Mouse (Mus musculus) intestine, embryonic 14.5 days (tissue): ENCODE measurements around the gene Pdk1. TPM values are rescaled to one million over a fixed set of nuclear protein-coding genes. Genes with fewer than 3 reads are reported as not detected.

Experiments used
- ATAC-seq: fragments of 200-750 bp; cut with Nextera tagmentation; replicated peaks from 2 replicates; pipeline ENCODE4 v1.8.0; 2017; ENCODE audit warnings: low read depth, moderate number of reproducible peaks, moderate TSS enrichment, moderate library complexity; ENCODE audit not compliant: low FRiP score, low TSS enrichment
- DNase-seq: peaks from one replicate; pipeline ENCODE4 v3.0.0-alpha.2; 2018; ENCODE audit warnings: low spot score
- H3K27ac ChIP-seq: fragments of 300-500 bp; sonication (generic); 2 replicates; pipeline ENCODE4 v1.5.1; 2014; ENCODE audit warnings: low read depth, mild to moderate bottlenecking, control low read depth
- H3K27me3 ChIP-seq: fragments of 300-500 bp; sonication (generic); replicated peaks from 2 replicates; pipeline ENCODE4 v1.6.1; 2014; ENCODE audit warnings: low read length, control low read depth; ENCODE audit not compliant: control insufficient read depth, insufficient read depth
- H3K36me3 ChIP-seq: fragments of 300-500 bp; sonication (generic); 2 replicates; pipeline ENCODE4 v1.6.1; 2014; ENCODE audit warnings: low read length, control low read depth; ENCODE audit not compliant: control insufficient read depth, insufficient read depth
- H3K4me1 ChIP-seq: fragments of 300-500 bp; sonication (generic); replicated peaks from 2 replicates; pipeline ENCODE4 v1.6.1; 2014; ENCODE audit warnings: low read length, control low read depth, mixed read lengths; ENCODE audit not compliant: control insufficient read depth, insufficient read depth
- H3K4me2 ChIP-seq: fragments of 300-500 bp; sonication (generic); 2 replicates; pipeline ENCODE4 v1.6.1; 2014; ENCODE audit warnings: low read length
- H3K4me3 ChIP-seq: fragments of 300-500 bp; sonication (generic); 2 replicates; pipeline ENCODE4 v1.5.1; 2014; ENCODE audit warnings: low read depth, low read length, control low read depth, mixed read lengths
- H3K9ac ChIP-seq: fragments of 300-500 bp; sonication (generic); 2 replicates; pipeline ENCODE4 v1.6.1; 2014; ENCODE audit warnings: mild to moderate bottlenecking, low read length
- H3K9me3 ChIP-seq: fragments of 300-500 bp; sonication (generic); 2 replicates; pipeline ENCODE4 v1.6.1; 2016; ENCODE audit warnings: low read length, control low read depth; ENCODE audit not compliant: control insufficient read depth
- WGBS: fragments of 180-500 bp; shearing (Covaris S2); extraction: QIAGEN DNeasy Blood & Tissue Kit; methylation state at CpG from one replicate; pipeline ENCODE4 v1.1.7; 2014; 5-methylcytosine and 5-hydroxymethylcytosine counted together
- polyA plus RNA-seq: library from polyadenylated mRNA; unstranded; fragments of >200 nt; fragmentation: Nextera tagmentation; extraction: Ambion mirVana; gene quantifications from 2 replicates; pipeline ENCODE4 v1.2.1, GENCODE M21; 2014

The Pdk1 gene
- polyA plus RNA-seq, 1 experiment from 2014 or later = 89.1 TPM

DNA sequence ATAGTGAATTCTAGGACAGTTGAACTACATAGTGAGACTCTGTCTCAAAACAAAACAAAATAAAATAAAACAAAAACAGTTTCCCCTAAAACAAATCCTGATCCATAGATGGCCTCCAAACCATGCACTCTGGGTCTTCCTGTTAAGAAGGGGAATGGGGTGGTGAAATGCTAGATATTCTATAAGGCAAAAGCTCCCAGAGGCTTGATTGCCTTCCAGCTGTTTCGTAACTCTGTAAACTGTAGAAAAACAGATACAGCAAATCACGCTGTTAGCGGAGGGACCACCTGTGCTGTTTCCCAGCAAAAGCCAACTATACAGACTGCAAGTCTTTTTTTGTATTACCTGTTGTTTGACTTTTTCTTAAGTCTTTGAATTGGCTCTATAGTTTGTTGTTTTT is 6.0 kb upstream of the Pdk1 start:
- H3K9me3 ChIP-seq = no peaks in the 10 kb centered on the region
- no peaks in the 10 kb centered on the region for H3K27me3 ChIP-seq
- H3K27ac ChIP-seq = no peak overlapping the region
- no peaks in the 10 kb centered on the region for H3K36me3 ChIP-seq
- no peak for ATAC-seq
- no peak overlapping the region for H3K4me2 ChIP-seq
- 78% methylated on average over 3 of the region's 3 CpGs for WGBS
- H3K4me1 ChIP-seq = no peaks in the 10 kb centered on the region
- H3K9ac ChIP-seq = no peak overlapping the region
- no peak for DNase-seq
- H3K4me3 ChIP-seq = no peak overlapping the region

- H3K4me1 ChIP-seq = no peaks in the 10 kb centered on the region
- no peak for ATAC-seq
- 36% methylated on average over 5 of the region's 5 CpGs for WGBS
- no peaks in the 10 kb centered on the region for H3K36me3 ChIP-seq
- H3K4me3 ChIP-seq = no peak overlapping the region
- no peaks in the 10 kb centered on the region for H3K9me3 ChIP-seq
- H3K4me2 ChIP-seq = no peak overlapping the region
- no peak overlapping the region for H3K9ac ChIP-seq
- no peak for DNase-seq
- no peaks in the 10 kb centered on the region for H3K27me3 ChIP-seq
- H3K27ac ChIP-seq = no peak overlapping the region
Measured at GRCm38 (mm10) chr2:71867480-71867879, 5.5 kb upstream of the Pdk1 start.

- Histone ChIP-seq H3K9me3 (no peaks in the 10 kb centered on the region), H3K4me1 (no peaks in the 10 kb centered on the region), H3K27ac (no peak overlapping the region), H3K9ac (no peak overlapping the region), H3K4me3 (no peak overlapping the region), H3K36me3 (no peaks in the 10 kb centered on the region), H3K27me3 (no peaks in the 10 kb centered on the region), H3K4me2 (no peak overlapping the region)
- no peak for ATAC-seq
- WGBS = 97% methylated on average over 1 of the region's 1 CpGs
- no peak for DNase-seq
Measured at GRCm38 (mm10) chr2:71868256-71868655, 4.8 kb upstream of the Pdk1 start.

DNA sequence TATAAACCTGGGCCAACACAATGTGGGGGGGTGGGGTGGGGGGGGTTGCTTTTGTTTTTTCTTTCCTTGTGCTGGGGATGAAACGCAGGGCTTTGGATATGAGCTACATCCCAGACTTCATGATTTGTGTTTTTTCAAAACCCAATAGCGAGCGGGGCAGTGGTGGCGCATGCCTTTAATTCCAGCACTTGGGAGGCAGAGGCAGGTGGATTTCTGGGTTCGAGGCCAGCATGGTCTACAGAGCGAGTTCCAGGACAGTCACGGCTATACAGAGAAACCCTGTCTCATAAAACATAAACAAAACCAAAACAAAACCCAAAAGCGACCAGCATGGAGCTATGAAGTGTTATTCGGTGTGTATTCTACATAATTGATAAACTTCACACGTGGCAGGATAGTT is 883 bp upstream of the Pdk1 start:
- ATAC-seq (no peak), DNase-seq (no peak)
- 0 out of 2 replicates have a peak, but pooled peaks cover 3% of the 10 kb centered on the region for H3K36me3 ChIP-seq
- no peak overlapping the region for H3K4me3 ChIP-seq
- WGBS = 72% methylated on average over 10 of the region's 10 CpGs
- H3K27ac ChIP-seq = peak overlapping the region; percentile 94; the same call in 1 of the 2 replicates
- no peaks in the 10 kb centered on the region for H3K9me3 ChIP-seq
- no peak overlapping the region for H3K9ac ChIP-seq
- H3K27me3 ChIP-seq = no peaks in the 10 kb centered on the region
- peak overlapping the region; percentile 88 for H3K4me2 ChIP-seq
- H3K4me1 ChIP-seq = no peaks in the 10 kb centered on the region; the same call in 1 of the 2 replicates

DNA sequence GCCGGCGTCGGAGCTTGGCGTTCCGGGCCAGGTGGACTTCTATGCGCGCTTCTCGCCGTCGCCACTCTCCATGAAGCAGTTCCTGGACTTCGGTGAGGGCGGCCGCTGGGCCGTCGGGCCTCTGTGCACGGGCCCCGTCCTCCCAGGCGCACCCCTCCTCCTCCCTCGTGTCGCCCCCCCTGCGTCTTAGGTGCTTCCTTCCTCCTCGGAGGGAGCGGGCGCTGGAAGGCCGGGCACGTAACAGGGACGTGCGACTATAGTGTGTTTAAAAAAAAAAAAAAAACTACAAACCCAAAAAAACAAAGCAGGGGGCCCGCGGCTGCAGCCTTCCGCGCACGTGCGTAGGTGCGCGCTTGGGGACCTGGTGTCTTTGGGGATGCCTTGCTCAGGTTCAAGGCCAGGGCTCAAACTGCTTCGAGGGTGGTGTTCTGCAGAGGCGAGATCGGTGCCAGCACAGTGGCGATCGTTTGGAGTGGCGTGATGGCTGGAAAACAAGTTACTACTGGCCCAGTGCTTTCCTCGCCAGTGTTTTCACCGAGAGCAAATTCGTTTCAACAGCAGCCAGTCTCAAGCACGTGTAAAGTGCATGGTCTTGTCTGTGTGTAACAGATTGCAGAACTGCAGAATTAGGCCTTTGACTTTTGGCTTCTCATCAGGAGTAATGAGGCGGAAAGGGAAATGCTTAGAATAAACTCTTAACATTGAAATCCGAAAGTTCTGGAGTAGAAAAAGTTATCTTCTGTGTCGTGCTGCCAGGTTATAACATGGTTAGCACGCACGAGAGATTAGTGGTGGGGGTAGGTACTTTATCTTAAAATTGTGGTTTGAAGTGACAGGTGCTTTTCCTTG is 674 bp downstream of the Pdk1 start:
- H3K4me2 ChIP-seq = peak overlapping the region; percentile 88
- no peaks in the 10 kb centered on the region for H3K27me3 ChIP-seq
- 4% methylated on average over 45 of the region's 51 CpGs for WGBS
- H3K9me3 ChIP-seq = no peaks in the 10 kb centered on the region
- DNase-seq (peak; percentile 83), ATAC-seq (peak; percentile 77; the same call in 1 of the 2 replicates)
- H3K36me3 ChIP-seq = peaks cover 8% of the 10 kb centered on the region; the same call in 1 of the 2 replicates
- peak overlapping the region; percentile 94 for H3K27ac ChIP-seq
- peak overlapping the region; percentile 75 for H3K9ac ChIP-seq
- H3K4me3 ChIP-seq = peak overlapping the region; percentile 76
- no peaks in the 10 kb centered on the region; the same call in 1 of the 2 replicates for H3K4me1 ChIP-seq

DNA sequence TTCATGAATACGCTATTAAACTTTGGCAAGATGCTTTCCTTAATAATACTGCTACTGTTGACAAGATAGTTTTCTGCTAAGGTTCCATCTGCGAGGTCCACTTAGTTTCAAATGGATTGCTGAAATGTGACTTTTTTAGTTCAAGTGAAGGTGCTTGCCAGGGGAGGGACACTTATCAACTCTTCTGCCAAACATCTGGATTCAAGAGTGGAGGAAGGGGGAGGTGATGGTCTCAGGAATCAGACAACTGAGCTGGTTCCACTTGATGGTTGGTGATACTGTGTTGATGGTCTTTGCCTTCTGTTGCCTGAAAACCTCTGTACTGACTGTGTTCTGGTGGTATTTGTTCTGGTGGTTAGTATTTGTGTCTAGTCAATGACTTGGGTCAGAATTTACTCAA is 1.4 kb downstream of the Pdk1 start:
- Histone ChIP-seq H3K27me3 (no peaks in the 10 kb centered on the region), H3K4me2 (peak overlapping the region; percentile 88), H3K9ac (no peak overlapping the region), H3K4me1 (no peaks in the 10 kb centered on the region; the same call in 1 of the 2 replicates), H3K27ac (no peak overlapping the region), H3K9me3 (no peaks in the 10 kb centered on the region), H3K36me3 (peaks cover 9% of the 10 kb centered on the region; the same call in 1 of the 2 replicates), H3K4me3 (peak overlapping the region; percentile 76)
- no peak for ATAC-seq
- whole genome bisulfite sequencing = 70% methylated on average over 2 of the region's 2 CpGs
- DNase-seq = no peak

DNA sequence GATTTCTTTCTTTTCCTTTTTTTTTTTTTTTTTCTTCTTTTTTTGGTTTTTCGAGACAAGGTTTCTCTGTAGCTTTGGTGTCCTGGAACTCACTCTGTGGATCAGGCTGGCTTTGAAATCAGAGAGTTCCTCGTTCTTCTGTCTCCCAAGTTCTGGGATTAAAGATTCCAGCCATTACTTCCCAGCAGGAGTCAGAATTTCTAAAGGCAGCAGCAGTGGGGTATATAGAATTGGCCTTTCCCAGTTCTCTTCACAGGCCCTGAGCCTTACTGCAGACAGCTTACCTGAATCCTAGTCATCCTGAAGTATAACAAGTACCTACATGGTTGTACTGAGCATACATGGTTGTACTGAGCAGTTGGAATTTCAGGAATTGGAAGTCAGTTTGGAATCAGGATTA is 1.8 kb downstream of the Pdk1 start:
- Histone ChIP-seq H3K9ac (no peak overlapping the region), H3K27me3 (no peaks in the 10 kb centered on the region), H3K4me3 (no peak overlapping the region; the same call in 1 of the 2 replicates), H3K27ac (no peak overlapping the region), H3K4me2 (peak overlapping the region; percentile 88), H3K36me3 (peaks cover 12% of the 10 kb centered on the region; the same call in 1 of the 2 replicates), H3K4me1 (no peaks in the 10 kb centered on the region; the same call in 1 of the 2 replicates), H3K9me3 (no peaks in the 10 kb centered on the region)
- WGBS = 81% methylated on average over 2 of the region's 2 CpGs
- DNase-seq (no peak), ATAC-seq (no peak)

- Histone ChIP-seq H3K27ac (no peak overlapping the region), H3K36me3 (peaks cover 24% of the 10 kb centered on the region), H3K4me3 (no peak overlapping the region; the same call in 1 of the 2 replicates), H3K9me3 (no peaks in the 10 kb centered on the region), H3K27me3 (no peaks in the 10 kb centered on the region), H3K4me2 (no peak overlapping the region), H3K9ac (no peak overlapping the region), H3K4me1 (no peaks in the 10 kb centered on the region; the same call in 1 of the 2 replicates)
- ATAC-seq = no peak
- WGBS = 96% methylated on average over 4 of the region's 4 CpGs
- DNase-seq = no peak
Measured at GRCm38 (mm10) chr2:71877865-71878264, 4.8 kb downstream of the Pdk1 start.
